Mouse (Mus musculus) ES-CJ7 (cell line): ENCODE data around the gene Rnf115.

Source experiments
- DNase-seq: peaks from one replicate; pipeline ENCODE4 v3.0.0; 2011; ENCODE audit warnings: low read depth, low spot score

Rnf115 gene

GRCm38 (mm10) chr3:96832930-96833329 lies 105.5 kb downstream of the Rnf115 start:
- DNase-seq = peak; percentile 24

GRCm38 (mm10) chr3:96834587-96835348 lies 107.3 kb downstream of the Rnf115 start:
- DNase-seq = no peak

GRCm38 (mm10) chr3:96836414-96836813 lies 109.0 kb downstream of the Rnf115 start:
- no peak for DNase-seq

- no peak for DNase-seq
Observed at GRCm38 (mm10) chr3:96838996-96839645, 111.7 kb downstream of the Rnf115 start.
